Mouse (Mus musculus): ENCODE results near the gene Pak4.

- TF ChIP-seq CTCF (IDR thresholded peaks at IDR 0.05; ENCODE audit: low read depth) (no peak), EP300 (optimal IDR thresholded peaks at IDR 0.05) (no peak)
These were observed 52.7 kb downstream of the Pak4 start for GRCm38 (mm10) chr7:28545048-28545890.

All from stomach, postnatal 0 days (tissue).